Mouse (Mus musculus) gastrocnemius, postnatal 36 days (tissue): ENCODE results near the gene Stk26. TPM values are rescaled to one million over a fixed set of nuclear protein-coding genes. Genes with fewer than 3 reads are reported as not detected.

Experiments
- DNase-seq, 2 experiments: peaks; one replicate each; pipeline ENCODE4 v3.0.0; 2022
- intact Hi-C: fragments of 180-260 bp; cut with DNase I; formaldehyde crosslinking; loops from one replicate; pipeline ENCODE4 v1.15.1; 2025
- long read RNA-seq, 2 experiments: library from polyadenylated mRNA; stranded (forward); transcript quantifications; one replicate each; pipeline ENCODE4 v2.0.0; 2021
- total RNA-seq, 2 experiments: library from RNA; stranded (reverse); gene quantifications; 2 replicates each; pipeline ENCODE4 v1.2.3; 2021

Stk26 gene
- total RNA-seq: 1 to 10 TPM; 1.3 to 1.9 TPM
- long read RNA-seq, experiment 1: 0 reads
- long read RNA-seq, experiment 2: 0 reads

- intact Hi-C loops: no loop called here
- DNase-seq: peak; percentile 29 to 50
Observed at GRCm38 (mm10) chrX:50840847-50841560, at the start of gene Stk26. Stk26 (plus strand) TSS chrX:50841047.

DNA sequence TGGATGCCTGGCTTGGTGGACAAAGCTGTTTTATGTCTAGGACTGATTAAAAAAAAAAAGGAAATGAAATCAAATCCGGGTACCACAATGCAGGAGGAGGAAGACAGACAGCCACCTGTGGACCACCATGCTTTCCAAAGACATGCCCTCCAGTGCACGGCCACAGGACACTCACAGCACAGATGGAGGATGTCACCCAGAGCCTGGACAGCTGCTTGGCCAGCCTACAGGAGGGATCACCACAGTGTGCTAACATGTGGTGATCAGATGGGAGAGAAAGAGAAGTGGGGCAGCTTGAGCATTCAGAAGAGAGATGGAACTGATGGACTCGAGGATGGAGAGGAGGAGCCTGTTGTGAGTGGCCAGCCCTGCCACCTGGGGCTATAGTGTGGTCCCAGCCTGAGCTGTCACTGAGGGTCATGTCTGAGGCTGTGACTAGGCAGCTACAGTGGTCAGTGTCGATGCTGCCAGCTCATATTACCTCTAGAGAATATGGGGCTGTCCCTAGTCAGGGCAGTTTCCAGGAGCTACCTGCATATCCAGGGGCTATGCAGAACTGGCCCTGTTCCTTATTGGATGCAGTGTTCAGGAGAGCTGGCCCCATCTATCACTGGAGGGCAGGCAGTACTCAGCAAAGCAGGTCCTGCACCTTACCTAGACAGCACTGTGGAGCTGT, 47.7 kb upstream of the Stk26 start:
- intact Hi-C loops: no loop called here

GRCm38 (mm10) chrX:50797798-50798197, 43.0 kb upstream of the Stk26 start:
- intact Hi-C loops: no loop called here
- no peak for DNase-seq

More for the DNA sequence above, 47.7 kb upstream of the Stk26 start:
- DNase-seq: no peak

- no peak for DNase-seq
- intact Hi-C loops: no loop called here
Observed at GRCm38 (mm10) chrX:50798571-50798970, 42.3 kb upstream of the Stk26 start.

- intact Hi-C loops: no loop called here
- no peak for DNase-seq
Observed at GRCm38 (mm10) chrX:50799656-50800188, 41.1 kb upstream of the Stk26 start.

DNA sequence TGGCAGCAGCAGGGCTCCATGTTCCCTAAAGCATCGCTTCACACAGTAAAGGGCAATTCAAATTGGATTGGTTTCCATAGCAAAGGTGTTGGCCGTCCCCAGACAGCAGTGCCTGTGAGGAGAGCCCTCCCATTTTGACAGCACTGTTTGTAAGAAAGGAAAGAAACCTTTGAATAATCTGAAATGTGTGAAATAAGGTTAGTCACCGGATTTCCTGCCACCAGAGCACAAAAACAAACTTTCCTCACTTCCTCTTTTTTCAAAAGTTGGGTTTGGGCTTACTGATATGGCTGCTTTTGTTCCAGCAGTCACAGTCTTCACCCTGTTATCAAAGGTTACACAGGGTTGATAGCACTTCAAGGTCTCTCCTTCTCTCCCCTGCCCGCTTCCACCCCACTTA, 35.2 kb upstream of the Stk26 start:
- no peak for DNase-seq
- intact Hi-C loops: no loop called here

GRCm38 (mm10) chrX:50823856-50824255, 17.0 kb upstream of the Stk26 start:
- intact Hi-C loops: no loop called here
- no peak for DNase-seq

- DNase-seq: no peak
- intact Hi-C loops: no loop called here
Observed at GRCm38 (mm10) chrX:50835592-50835991, 5.3 kb upstream of the Stk26 start.

GRCm38 (mm10) chrX:50836029-50836691, 4.7 kb upstream of the Stk26 start:
- intact Hi-C loops: no loop called here

GRCm38 (mm10) chrX:50841587-50841986, 740 bp downstream of the Stk26 start:
- intact Hi-C loops: no loop called here
- peak in 1 of 2 experiments; percentile 11 for DNase-seq

More at GRCm38 (mm10) chrX:50836029-50836691, 4.7 kb upstream of the Stk26 start:
- no peak for DNase-seq

DNA sequence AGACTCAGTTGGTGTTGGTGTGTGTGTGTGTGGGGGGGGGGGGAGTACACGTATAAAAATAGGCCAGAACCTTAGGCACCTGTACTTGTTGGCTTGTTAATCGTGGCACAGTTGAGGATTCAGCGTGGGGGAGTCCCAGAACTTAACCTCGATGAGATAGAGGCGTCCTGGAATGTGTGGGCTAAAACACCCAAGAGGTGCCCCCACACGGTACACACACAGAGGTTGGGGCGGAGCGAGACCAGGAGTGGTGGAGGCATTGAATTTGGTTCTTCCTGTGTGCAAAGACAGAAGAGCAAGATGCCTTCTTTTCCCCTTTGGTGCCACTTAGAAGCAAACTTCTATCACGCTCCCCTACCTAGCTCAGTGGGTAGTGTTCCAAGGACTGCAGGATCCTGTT, 1.2 kb downstream of the Stk26 start:
- no peak for DNase-seq
- intact Hi-C loops: no loop called here

GRCm38 (mm10) chrX:50850428-50851184, 9.8 kb downstream of the Stk26 start:
- intact Hi-C loops: loop anchor here (10.0 kb wide), 1 partner anchor 1974 kb away; no protein-coding TSS in a partner anchor

GRCm38 (mm10) chrX:50863771-50864170, 22.9 kb downstream of the Stk26 start:
- intact Hi-C loops: no loop called here
- no peak for DNase-seq

More at GRCm38 (mm10) chrX:50850428-50851184, 9.8 kb downstream of the Stk26 start:
- DNase-seq: no peak

DNA sequence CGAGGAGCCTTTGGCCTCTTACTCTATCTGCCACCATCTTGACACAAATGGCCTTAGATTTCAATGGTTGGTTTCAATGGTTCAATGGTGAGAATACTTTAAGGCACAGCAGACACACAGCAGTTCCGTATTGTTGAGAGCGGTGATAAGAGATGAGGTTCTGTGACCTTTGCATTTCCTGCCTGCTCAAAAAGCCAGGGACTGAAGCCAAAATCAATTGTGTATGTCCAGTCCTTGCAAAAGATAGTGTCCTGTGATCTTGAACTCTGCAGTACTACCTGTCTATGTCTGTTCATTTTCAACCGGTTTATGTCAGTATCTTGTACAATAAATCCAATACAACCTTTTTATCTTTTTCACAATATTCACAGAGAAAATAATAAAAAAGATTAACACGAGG, 23.9 kb downstream of the Stk26 start:
- DNase-seq: no peak
- intact Hi-C loops: no loop called here

GRCm38 (mm10) chrX:50874246-50875002, 33.6 kb downstream of the Stk26 start:
- no peak for DNase-seq
- intact Hi-C loops: no loop called here

DNA sequence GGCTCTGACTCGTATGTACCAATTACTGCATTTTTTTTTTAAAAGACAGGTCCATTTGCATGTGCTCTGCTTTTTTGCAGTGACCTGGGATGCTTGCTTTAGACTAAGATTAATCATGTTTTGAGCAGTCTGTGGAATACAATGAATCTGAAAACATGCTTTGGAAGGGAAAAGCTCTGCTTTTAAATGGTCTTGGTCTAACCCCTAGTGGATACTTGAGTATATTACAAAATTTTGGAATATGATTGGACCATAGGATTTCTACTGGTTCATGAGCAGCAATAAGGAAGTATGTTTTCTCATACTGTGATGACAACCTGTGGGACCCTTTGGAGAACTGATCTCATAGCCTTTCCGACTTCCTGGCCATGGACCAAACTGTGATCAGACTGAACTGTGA, 47.2 kb downstream of the Stk26 start:
- DNase-seq: no peak
- intact Hi-C loops: no loop called here

GRCm38 (mm10) chrX:50903497-50903896, 62.6 kb downstream of the Stk26 start:
- DNase-seq: no peak
- intact Hi-C loops: no loop called here

DNA sequence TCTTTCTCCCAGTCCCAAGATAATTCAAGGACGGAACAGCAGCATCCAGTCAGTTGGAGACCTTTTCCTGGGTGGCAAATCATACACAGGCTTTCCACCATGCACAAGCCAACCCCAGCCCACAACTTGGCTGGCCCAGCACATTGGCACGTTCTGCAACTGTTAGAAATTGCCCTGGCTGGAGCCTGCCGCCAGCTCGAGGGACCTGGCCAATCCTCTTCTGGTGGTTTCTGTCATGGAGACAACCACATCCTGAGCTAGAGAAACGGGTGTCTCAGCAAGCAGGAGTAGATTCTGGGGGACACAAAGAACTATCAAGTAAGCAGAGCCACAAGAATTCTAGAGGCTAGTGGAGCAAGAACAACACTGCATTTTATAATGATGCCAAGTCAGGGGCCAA, 69.1 kb downstream of the Stk26 start:
- intact Hi-C loops: no loop called here
- no peak for DNase-seq

GRCm38 (mm10) chrX:50917389-50917788, 76.5 kb downstream of the Stk26 start:
- intact Hi-C loops: no loop called here
- no peak for DNase-seq

GRCm38 (mm10) chrX:50918754-50919153, 77.9 kb downstream of the Stk26 start:
- DNase-seq: no peak
- intact Hi-C loops: no loop called here
